Mouse (Mus musculus) embryonic facial prominence, embryonic 15.5 days (tissue): ENCODE data around the gene Cfap157. TPM values are rescaled to one million over a fixed set of nuclear protein-coding genes. Genes with fewer than 3 reads are reported as not detected.
A peak's percentile ranks its signal among the peaks of the same experiment; 100 is the strongest.

Source experiments
- ATAC-seq: fragments of 200-750 bp; cut with Nextera tagmentation; 2 replicates; pipeline ENCODE4 v1.8.0; 2017; ENCODE audit warnings: low read depth, moderate TSS enrichment; ENCODE audit not compliant: insufficient number of reproducible peaks, low FRiP score, low TSS enrichment
- H3K27ac ChIP-seq: fragments of 300-500 bp; sonication (generic); replicated peaks from 2 replicates; pipeline ENCODE4 v1.5.1; 2015; ENCODE audit warnings: mild to moderate bottlenecking, inconsistent platforms
- H3K27me3 ChIP-seq: fragments of 300-500 bp; sonication (generic); 2 replicates; pipeline ENCODE4 v1.6.1; 2015; ENCODE audit warnings: inconsistent platforms
- H3K36me3 ChIP-seq: fragments of 300-500 bp; sonication (generic); 2 replicates; pipeline ENCODE4 v1.6.1; 2015; ENCODE audit warnings: mild to moderate bottlenecking, inconsistent platforms
- H3K4me1 ChIP-seq: fragments of 300-500 bp; sonication (generic); 2 replicates; pipeline ENCODE4 v1.6.1; 2015; ENCODE audit warnings: inconsistent platforms
- H3K4me2 ChIP-seq: fragments of 300-500 bp; sonication (generic); replicated peaks from 2 replicates; pipeline ENCODE4 v1.6.1; 2015; ENCODE audit warnings: mild to moderate bottlenecking, inconsistent platforms
- H3K4me3 ChIP-seq: fragments of 300-500 bp; sonication (generic); replicated peaks from 2 replicates; pipeline ENCODE4 v1.5.1; 2015; ENCODE audit warnings: mild to moderate bottlenecking, inconsistent platforms
- H3K9ac ChIP-seq: fragments of 300-500 bp; sonication (generic); 2 replicates; pipeline ENCODE4 v1.6.1; 2015; ENCODE audit warnings: inconsistent platforms
- H3K9me3 ChIP-seq: fragments of 300-500 bp; sonication (generic); replicated peaks from 2 replicates; pipeline ENCODE4 v1.6.1; 2016; ENCODE audit warnings: inconsistent platforms
- WGBS: fragments of 180-500 bp; shearing (Covaris S2); methylation state at CpG from one replicate; pipeline ENCODE4 v1.1.7; 2015; 5-methylcytosine and 5-hydroxymethylcytosine counted together
- polyA plus RNA-seq: library from polyadenylated mRNA; unstranded; fragments of >200 nt; fragmentation: Nextera tagmentation; extraction: Ambion mirVana; gene quantifications from 2 replicates; pipeline ENCODE4 v1.2.1, GENCODE M21; 2015

Gene Cfap157
- polyA plus RNA-seq, 1 experiment from 2014 or later: 3.4 TPM

DNA sequence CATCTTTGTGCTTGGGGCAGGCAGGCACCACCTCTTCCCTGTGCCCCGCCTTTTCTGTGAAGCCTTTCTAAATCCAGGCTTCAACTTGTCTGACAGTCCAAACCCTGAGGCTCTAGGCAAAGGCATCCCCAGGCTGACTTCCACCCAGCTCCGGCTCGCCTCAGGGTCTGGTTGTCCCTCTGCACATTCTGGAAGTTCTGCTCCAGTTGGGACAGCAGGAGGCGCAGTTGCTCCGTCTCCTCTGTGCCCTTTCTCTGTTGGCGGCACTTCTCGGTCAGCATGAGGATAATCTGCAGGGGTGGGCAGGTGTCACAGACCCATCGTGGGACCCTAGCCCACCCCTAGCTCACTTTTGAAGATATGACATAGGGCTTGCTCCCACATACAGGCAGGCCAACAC lies 5.1 kb downstream of the Cfap157 start:
- no peaks in the 10 kb centered on the region for H3K27me3 ChIP-seq
- no peaks in the 10 kb centered on the region for H3K36me3 ChIP-seq
- H3K4me3 ChIP-seq: no peak overlapping the region
- no peak overlapping the region for H3K4me2 ChIP-seq
- H3K9me3 ChIP-seq: no peaks in the 10 kb centered on the region
- peaks cover 12% of the 10 kb centered on the region for H3K4me1 ChIP-seq
- H3K9ac ChIP-seq: no peak overlapping the region
- H3K27ac ChIP-seq: no peak overlapping the region
- WGBS: 14% methylated on average over 8 of the region's 8 CpGs
- ATAC-seq: no peak

DNA sequence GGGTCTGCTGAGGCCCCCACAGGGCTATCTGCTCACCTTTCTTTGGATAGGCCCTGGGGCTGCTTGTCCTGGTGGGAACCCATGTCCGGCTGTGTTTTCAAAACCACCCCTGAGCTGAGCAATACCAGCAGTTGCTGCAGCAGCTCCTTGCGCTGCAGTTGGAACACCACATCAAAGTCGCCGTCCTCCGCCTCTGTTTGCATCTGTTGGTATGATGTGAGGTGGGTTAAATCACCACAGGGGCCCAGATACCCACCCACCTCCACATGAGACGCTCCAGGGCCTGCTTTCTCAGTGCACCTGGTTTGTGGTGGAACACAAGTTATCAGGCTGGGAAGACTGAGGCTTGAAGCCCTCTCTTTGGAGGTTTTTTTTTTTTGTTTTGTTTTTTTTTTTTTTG lies 6.1 kb downstream of the Cfap157 start:
- Histone ChIP-seq H3K9me3 (no peaks in the 10 kb centered on the region), H3K4me3 (no peak overlapping the region), H3K4me2 (no peak overlapping the region), H3K36me3 (no peaks in the 10 kb centered on the region), H3K27ac (no peak overlapping the region), H3K27me3 (no peaks in the 10 kb centered on the region), H3K4me1 (peaks cover 12% of the 10 kb centered on the region), H3K9ac (no peak overlapping the region)
- ATAC-seq: no peak
- WGBS: 84% methylated on average over 6 of the region's 6 CpGs

DNA sequence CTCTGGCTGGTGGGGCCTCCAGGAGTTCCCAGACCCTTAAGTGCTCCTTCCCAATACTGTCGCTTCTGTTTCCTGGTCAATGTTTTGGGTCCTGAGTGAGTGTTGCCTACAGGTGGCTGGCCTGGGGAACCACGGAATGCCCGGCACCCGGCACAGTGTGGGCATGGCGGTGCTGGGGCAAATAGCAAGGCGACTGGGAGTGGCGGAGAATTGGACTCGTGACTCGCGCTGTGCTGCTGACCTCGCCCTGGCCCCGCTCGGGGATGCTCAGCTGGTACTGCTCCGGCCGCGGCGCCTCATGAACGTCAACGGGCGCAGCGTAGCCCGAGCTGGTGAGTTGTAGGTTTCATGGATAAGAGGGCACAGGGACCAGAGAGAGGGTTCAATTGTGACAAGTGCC lies 8.0 kb downstream of the Cfap157 start:
- Histone ChIP-seq H3K9me3 (no peaks in the 10 kb centered on the region), H3K27ac (no peak overlapping the region), H3K4me3 (peak overlapping the region; percentile 81), H3K9ac (peak overlapping the region; percentile 13), H3K4me2 (peak overlapping the region; percentile 81), H3K27me3 (no peaks in the 10 kb centered on the region; the same call in 1 of the 2 replicates), H3K4me1 (peaks cover 12% of the 10 kb centered on the region), H3K36me3 (no peaks in the 10 kb centered on the region)
- WGBS: 21% methylated on average over 22 of the region's 22 CpGs
- ATAC-seq: no peak

DNA sequence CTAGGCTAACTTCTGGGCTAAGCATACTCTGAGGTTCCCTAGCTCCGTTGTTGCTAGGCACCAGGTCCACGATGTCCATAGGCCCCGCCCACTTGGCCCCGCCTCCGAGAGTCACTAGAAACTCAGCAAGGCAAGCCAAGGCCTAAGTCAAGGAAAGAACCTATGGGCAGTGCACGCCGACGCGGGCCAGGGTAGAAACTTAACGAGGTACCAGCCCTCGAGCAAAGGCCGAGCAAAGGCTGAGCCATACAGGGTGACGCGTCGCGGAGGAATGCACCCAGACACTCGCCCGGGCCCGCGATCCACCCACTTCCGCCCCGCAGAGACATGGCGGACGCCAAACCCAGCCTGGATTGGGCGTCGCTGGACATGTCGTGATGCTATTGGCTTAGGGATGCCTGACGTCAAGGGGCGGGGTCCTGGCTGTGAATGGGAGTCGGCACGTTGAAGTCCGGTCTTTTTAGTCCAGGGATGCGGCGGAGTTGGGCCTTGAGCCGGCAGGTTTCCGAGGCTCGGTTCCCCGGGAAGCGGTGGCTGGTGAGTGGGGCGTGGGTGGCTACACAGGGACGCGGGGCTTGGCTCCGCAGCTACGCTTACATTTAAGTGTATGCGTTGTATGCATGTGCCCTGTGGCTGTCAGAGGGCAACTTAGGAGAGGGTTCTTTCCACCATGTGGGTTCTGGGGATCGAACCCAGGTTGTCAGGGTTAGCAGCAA lies 8.7 kb downstream of the Cfap157 start, which contains the start of the genes Ttc16 and Ptrh1:
Gene Ttc16 (minus strand): TSS at position 275 of the 716 bp plus-strand sequence.
Gene Ptrh1 (plus strand): TSS at position 428 of the 716 bp plus-strand sequence.
- Histone ChIP-seq H3K4me3 (peak within 1 kb of the TSS; percentile 81), H3K4me1 (peaks cover 12% of the 10 kb centered on the region), H3K27me3 (no peaks in the 10 kb centered on the region; the same call in 1 of the 2 replicates), H3K27ac (no peak within 1 kb of the TSS; the same call in 1 of the 2 replicates), H3K36me3 (no peaks in the 10 kb centered on the region), H3K4me2 (peak within 1 kb of the TSS; percentile 81), H3K9ac (peak within 1 kb of the TSS; percentile 37), H3K9me3 (no peaks in the 10 kb centered on the region)
- ATAC-seq: peak; percentile 95
- under 1% methylated on average over 46 of the region's 46 CpGs for WGBS

DNA sequence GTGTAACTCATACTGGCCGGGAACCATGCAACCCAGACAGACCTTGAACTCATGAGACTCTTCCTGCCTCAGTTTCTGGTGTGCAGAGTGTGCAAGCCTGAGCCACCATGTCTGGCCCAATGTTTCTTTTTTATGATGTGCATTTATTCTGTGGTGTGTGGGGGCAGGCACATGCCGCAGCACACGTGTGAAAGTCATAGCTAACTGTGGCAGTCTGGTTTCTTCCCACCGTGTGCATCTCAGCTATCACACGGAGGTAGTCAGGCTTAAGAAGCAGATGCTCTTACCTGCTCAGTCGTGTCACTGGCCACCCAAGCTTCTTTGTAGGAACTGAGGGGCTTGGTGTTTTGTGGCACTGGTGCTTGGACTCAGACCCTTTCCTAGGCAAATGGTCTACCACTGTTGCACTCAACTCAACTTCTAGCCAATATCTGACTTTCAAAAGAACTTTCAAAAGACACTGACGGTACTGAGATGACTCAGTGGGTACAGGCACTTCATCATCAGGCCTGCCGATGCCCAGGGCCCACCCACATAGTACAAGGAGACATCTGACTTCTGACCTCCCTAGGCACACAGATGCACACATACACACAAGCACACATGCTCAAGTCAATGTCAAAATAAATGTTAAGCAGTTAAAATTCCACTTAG lies 11.5 kb downstream of the Cfap157 start:
- no peaks in the 10 kb centered on the region for H3K36me3 ChIP-seq
- H3K4me1 ChIP-seq: peaks cover 12% of the 10 kb centered on the region
- ATAC-seq: no peak
- H3K27ac ChIP-seq: no peak overlapping the region
- no peaks in the 10 kb centered on the region for H3K9me3 ChIP-seq
- no peaks in the 10 kb centered on the region; the same call in 1 of the 2 replicates for H3K27me3 ChIP-seq
- no peak overlapping the region for H3K4me3 ChIP-seq
- no peak overlapping the region for H3K4me2 ChIP-seq
- WGBS: 73% methylated on average over 8 of the region's 8 CpGs
- no peak overlapping the region for H3K9ac ChIP-seq

DNA sequence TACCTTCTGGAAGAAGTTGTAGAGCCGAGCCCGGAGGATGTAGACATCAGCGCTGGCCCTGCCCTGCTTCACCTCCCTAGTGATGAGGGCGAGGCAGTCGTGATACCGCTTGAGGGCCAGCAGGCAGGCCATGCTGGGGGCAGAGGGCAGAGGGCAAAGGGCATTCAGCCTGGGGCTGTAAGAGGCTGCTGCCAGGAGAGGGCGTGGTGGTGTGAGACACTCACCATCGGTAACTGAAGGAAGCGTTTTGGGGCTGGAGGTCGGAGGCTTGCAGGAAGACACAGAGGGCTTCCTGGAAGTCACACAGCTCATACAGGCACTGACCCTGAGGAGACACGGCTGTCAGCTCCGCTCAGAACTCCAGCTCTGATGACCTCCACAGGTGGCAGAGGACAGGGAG lies 12.3 kb downstream of the Cfap157 start:
- Histone ChIP-seq H3K27me3 (no peaks in the 10 kb centered on the region; the same call in 1 of the 2 replicates), H3K36me3 (no peaks in the 10 kb centered on the region), H3K4me3 (no peak overlapping the region), H3K9ac (no peak overlapping the region), H3K9me3 (no peaks in the 10 kb centered on the region), H3K27ac (no peak overlapping the region), H3K4me2 (no peak overlapping the region), H3K4me1 (peaks cover 12% of the 10 kb centered on the region)
- WGBS: 14% methylated on average over 12 of the region's 12 CpGs
- ATAC-seq: no peak

DNA sequence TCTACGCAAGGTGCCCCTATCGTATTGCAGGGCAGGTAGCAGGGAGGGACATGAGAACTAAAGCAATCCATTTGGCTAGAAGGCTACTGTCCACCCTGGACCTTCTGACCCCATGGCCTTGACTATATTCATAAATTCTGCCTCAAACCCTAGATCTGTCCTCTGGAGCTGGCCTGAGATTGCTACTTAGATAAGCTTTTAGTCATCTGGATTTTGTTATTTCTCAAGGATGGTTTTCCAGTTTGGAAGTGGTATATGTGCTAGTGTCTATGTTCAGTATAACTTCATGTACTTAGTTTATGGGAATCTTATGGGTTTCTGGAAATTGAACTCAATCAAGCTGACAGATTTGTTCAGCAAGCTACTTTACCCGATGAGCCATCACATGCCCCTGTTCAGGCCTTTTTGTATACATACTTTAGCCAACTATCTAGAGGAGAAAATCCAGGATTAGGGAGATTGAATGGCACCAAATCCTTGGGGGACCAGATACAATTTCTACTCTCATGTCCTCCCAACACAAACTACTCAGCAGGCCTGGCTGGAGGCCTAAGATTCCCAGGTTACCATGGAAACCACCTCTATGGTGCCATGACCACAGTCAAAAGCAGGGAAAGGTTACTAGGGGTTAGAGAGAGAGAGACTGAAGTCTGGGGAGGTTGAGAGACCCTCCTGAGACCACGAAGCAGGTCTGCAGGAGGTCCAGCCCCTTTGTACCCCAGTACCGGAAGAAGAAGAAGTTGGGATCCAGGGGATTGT lies 14.7 kb downstream of the Cfap157 start:
- no peaks in the 10 kb centered on the region for H3K4me1 ChIP-seq
- no peaks in the 10 kb centered on the region; the same call in 1 of the 2 replicates for H3K27me3 ChIP-seq
- no peak overlapping the region for H3K27ac ChIP-seq
- ATAC-seq: no peak
- no peak overlapping the region for H3K4me3 ChIP-seq
- no peaks in the 10 kb centered on the region for H3K36me3 ChIP-seq
- no peaks in the 10 kb centered on the region for H3K9me3 ChIP-seq
- H3K9ac ChIP-seq: no peak overlapping the region
- 72% methylated on average over 5 of the region's 5 CpGs for WGBS
- no peak overlapping the region for H3K4me2 ChIP-seq

DNA sequence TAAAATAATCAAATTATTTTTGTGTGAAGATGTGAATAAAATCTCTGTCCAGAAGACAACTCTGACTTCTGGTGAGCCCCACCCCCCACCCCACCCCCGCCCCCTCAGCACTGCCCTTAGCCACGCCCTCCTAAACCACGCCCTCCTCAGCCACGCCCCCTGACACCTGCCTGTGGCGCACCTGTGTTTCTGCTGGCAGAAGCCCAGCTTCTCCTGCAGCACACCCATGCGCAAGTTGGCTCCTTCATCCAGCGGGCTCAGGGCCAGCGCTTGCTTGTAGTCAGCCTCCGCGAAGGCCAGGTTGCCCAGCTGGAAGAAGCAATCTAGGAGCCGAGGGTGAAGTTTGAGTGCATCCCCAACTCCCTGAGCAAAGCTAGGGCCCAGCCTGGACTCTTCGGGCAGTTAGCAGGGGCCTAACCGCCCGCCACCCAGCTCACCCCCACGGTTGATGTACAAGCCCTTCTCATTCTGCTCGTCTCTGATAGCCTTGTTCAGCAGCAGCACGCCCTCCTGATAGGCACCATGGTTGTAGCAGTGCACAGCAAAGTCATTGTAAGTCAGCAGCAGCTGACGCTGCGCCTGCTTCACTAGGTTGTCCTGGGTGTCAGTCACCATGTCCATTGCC lies 15.5 kb downstream of the Cfap157 start:
- Histone ChIP-seq H3K4me3 (no peak overlapping the region), H3K4me1 (no peaks in the 10 kb centered on the region), H3K9ac (no peak overlapping the region), H3K27me3 (no peaks in the 10 kb centered on the region; the same call in 1 of the 2 replicates), H3K9me3 (no peaks in the 10 kb centered on the region), H3K27ac (no peak overlapping the region), H3K4me2 (no peak overlapping the region), H3K36me3 (no peaks in the 10 kb centered on the region)
- 0 out of 2 replicates have a peak, but pooled peaks have one; percentile 35 for ATAC-seq
- 56% methylated on average over 18 of the region's 19 CpGs for WGBS

DNA sequence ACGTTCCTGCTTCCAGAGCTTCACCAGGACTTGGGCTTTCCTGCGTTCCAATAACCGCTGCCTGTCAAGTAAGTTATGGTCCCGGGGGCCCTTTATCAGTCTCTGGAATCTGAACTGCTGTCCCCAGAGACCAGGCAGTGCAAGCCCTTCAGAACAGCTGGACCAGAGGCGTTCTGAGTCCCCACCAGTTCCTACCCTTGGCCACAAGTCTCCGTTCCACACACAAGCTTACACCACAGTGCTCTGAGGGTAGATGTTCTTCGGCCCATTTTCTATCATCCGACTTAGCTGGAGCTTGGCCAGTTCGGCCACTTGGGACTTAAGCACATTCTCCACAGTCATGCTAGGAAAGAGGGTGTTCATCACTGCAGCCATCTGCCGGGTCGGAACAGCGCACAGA lies 17.0 kb downstream of the Cfap157 start:
- no peak overlapping the region for H3K4me3 ChIP-seq
- H3K9me3 ChIP-seq: no peaks in the 10 kb centered on the region
- no peaks in the 10 kb centered on the region for H3K4me1 ChIP-seq
- peaks cover 10% of the 10 kb centered on the region for H3K36me3 ChIP-seq
- no peak overlapping the region for H3K9ac ChIP-seq
- H3K27ac ChIP-seq: no peak overlapping the region
- ATAC-seq: no peak
- no peaks in the 10 kb centered on the region; the same call in 1 of the 2 replicates for H3K27me3 ChIP-seq
- WGBS: 72% methylated on average over 12 of the region's 12 CpGs
- H3K4me2 ChIP-seq: no peak overlapping the region

DNA sequence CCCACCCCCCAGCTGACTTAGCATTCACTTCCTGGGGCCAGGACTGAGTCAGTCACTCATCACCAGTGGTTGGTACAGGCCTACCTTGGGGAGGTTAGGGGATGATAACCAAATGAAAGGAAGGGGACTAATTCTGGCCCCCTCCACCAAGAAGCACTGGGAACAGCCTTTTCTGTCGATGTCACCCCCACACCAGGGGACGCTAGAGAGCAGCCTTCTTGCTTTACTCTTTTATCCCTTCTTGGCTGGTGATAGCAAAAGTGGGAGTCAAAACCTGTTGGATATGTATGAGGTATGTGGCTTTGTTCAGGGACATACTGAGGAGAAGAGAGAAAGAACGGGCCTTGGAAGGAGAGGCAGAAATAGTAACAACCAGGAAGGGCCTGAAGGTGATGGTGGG lies 20.9 kb downstream of the Cfap157 start:
- no peaks in the 10 kb centered on the region for H3K27me3 ChIP-seq
- WGBS: 79% methylated on average over 3 of the region's 3 CpGs
- H3K4me3 ChIP-seq: no peak overlapping the region
- H3K4me1 ChIP-seq: peaks cover 5% of the 10 kb centered on the region
- H3K9me3 ChIP-seq: no peaks in the 10 kb centered on the region
- peaks cover 34% of the 10 kb centered on the region for H3K36me3 ChIP-seq
- no peak for ATAC-seq
- no peak overlapping the region for H3K27ac ChIP-seq
- no peak overlapping the region for H3K9ac ChIP-seq
- no peak overlapping the region for H3K4me2 ChIP-seq

DNA sequence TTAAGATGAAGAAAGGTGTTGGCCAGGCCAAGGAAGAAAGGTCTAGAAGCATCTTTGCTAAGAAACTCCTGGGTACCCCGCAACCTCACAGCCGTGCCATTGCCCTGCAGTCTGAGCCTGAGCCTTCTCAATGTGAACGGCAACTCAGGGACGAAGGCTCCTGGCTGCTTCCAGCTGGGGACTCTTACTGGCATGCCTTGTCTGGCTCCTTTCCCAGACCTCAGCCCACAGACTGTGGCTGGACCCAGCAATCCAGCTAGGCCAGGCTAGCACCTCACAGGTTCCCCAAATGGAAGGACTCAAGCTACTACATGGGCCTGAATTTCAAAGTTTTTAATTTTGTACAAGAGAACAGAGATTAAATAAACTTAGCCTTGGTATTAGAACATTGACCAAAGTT lies 22.4 kb downstream of the Cfap157 start:
- H3K27me3 ChIP-seq: no peaks in the 10 kb centered on the region
- no peak overlapping the region for H3K27ac ChIP-seq
- H3K4me3 ChIP-seq: no peak overlapping the region
- 94% methylated on average over 4 of the region's 4 CpGs for WGBS
- H3K9me3 ChIP-seq: no peaks in the 10 kb centered on the region
- H3K4me2 ChIP-seq: no peak overlapping the region
- peaks cover 8% of the 10 kb centered on the region for H3K4me1 ChIP-seq
- ATAC-seq: no peak
- peaks cover 34% of the 10 kb centered on the region for H3K36me3 ChIP-seq
- no peak overlapping the region for H3K9ac ChIP-seq
